Mouse (Mus musculus) urinary bladder, postnatal 14 days (tissue): ENCODE data around the gene Khk.

Experiments used
- DNase-seq: peaks from one replicate; pipeline ENCODE4 v3.0.0; 2021; ENCODE audit warnings: low spot score

The Khk gene

DNA sequence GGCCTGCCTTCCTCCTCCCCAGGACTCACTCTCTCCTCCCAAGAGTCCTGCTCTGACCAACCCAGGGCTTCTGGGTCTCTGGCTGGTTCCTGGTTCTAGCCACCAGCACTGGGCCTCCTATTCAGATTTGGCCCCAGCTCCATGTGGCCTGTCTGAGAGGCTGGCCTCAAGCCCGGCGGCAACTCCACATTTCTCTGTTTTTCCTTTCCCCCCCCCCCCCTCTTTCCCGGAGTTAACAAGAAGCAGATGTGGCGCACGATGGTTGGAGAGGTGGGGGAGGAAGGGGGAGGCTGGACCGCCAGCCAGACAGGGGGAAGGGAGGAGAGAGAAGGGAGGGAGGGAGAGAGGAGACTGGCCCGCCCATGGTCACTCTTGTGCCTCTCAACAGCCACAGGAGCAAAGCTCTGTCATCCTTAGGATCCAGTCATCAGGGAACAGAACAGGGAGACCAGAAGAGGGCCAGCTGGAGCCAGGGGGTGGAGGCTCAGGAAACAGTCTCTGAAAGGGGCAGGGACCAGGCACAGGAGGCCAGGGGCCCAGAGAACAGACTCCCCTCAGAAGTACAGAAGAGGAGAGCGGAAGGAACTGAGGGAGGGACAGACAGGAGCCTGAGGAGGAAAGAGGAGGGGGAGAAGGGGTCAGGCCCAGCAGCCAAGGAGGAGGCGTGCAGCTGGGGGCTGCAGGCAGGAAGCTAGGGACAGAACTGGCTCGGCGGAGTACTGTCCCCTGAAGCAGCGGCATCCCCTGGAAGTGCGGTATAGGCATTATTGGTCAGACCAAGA, 8.0 kb upstream of the Khk start, which contains the start of gene Emilin1:
Gene Emilin1, plus strand, starts transcription at position 343 of the 782 bp plus-strand sequence.
- peak; percentile 64 for DNase-seq

DNA sequence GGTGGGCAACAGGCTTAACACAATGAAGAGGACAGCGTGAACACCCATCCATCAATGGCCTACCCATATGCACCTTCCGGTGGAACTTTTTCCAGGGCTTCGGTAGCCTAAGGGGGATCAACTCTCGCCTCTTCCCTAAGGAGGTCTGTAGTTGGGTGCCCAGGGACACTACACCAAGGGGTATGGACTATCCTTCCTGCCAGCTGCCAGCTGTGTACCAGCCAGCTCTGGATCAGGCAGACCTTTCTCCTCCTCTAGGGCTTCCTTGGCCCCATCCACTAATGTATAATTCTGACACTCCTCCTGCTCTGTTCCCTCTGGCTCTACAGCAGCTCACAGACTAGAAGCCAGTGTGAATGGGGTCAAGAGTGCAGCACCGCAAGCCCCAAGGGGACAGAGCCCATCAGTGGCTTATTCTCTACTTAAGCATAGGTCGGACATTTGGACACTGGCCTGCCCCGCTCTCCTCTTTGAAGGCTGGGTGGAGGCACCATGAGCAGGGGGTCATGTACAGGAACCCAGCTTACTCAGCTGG, 7.1 kb upstream of the Khk start:
- DNase-seq, result no peak

DNA sequence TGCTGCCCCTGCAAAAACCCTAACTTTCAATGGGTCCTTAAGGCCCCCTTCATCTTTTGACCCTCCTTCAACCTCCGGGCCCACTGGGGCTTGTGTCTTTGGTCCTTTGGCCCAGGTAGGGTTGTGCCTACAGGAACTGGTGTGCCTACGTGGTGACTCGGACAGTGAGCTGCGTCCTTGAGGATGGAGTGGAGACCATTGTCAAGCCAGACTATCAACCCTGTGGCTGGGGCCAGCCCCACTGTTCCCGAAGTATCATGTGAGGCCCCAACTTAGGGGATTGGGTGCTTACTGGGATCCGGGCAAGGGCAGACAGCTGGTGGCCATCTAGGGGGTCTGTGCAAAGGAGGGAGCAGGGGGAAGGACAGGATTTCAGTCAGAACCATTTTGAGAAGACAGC, 6.4 kb upstream of the Khk start:
- DNase-seq, result no peak

DNA sequence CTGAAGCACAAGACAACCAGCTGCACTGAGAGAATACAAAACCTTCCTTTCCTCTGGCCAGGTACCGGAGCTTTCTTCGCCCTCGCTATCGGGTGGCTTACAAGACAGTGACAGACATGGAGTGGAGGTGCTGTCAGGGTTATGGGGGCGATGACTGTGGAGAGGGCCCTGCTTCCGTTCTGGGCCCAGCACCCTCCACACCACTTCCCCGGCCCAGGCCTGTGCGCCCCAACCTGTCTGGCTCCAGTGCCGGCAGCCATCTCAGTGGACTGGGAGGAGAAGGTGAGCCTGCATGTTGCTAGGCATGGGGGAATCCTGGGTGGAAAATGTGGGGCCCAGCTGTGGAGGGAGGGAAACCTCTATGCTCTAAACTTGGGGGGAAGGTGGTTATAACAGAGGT, 5.8 kb upstream of the Khk start:
- DNase-seq, result no peak

DNA sequence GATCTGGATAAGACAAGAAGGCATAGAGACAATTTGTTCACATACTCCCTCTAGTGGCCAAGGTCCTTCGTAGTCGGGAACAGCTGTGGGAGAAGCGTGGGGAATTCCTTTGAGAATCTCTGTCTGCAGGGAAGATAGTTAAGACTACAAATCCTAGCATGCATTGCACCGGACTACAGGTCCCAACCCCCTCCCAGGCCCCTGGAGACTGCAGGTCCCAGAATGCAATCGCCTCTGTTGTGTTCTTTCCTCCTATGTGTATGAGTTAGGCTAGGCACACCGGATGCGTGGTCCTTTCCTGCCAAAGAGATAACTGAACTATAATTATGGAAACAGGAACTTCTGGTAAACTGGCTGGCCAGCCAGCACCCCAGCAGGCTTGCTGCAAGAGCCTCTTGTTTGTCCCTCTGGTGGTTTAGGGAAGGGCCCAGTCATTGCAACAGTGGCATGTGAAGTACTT, 5.2 kb upstream of the Khk start:
- DNase-seq, result peak; percentile 86

DNA sequence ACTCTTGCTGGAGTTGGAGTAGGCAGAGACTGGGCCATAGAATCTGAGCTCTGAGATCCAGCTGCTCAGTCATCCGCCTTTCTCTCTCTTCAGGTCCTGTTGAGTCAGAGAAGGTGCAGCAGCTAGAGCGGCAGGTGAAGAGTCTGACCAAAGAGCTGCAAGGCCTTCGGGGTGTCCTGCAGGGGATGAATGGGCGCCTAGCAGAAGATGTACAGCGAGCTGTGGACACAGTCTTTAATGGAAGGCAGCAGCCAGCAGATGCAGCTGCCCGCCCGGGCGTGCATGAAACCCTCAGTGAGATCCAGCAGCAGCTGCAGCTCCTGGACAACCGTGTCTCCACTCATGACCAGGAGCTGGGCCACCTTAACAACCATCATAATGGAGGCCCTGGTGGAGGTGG, 4.4 kb upstream of the Khk start:
- DNase-seq, result no peak

DNA sequence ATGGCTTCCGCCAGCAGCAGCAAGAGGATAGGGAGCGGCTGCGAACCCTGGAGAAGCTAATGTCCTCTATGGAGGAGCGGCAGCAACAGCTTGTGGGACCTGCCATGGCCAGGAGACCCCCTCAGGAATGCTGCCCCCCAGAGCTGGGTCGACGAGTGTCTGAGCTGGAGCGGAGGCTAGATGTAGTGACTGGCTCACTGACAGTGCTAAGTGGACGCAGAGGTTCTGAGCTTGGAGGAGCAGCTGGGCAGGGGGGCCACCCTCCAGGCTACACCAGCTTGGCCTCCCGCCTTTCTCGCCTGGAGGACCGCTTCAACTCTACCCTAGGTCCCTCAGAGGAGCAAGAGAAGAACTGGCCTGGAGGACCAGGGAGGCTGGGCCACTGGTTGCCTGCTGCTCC, 3.9 kb upstream of the Khk start:
- no peak for DNase-seq

DNA sequence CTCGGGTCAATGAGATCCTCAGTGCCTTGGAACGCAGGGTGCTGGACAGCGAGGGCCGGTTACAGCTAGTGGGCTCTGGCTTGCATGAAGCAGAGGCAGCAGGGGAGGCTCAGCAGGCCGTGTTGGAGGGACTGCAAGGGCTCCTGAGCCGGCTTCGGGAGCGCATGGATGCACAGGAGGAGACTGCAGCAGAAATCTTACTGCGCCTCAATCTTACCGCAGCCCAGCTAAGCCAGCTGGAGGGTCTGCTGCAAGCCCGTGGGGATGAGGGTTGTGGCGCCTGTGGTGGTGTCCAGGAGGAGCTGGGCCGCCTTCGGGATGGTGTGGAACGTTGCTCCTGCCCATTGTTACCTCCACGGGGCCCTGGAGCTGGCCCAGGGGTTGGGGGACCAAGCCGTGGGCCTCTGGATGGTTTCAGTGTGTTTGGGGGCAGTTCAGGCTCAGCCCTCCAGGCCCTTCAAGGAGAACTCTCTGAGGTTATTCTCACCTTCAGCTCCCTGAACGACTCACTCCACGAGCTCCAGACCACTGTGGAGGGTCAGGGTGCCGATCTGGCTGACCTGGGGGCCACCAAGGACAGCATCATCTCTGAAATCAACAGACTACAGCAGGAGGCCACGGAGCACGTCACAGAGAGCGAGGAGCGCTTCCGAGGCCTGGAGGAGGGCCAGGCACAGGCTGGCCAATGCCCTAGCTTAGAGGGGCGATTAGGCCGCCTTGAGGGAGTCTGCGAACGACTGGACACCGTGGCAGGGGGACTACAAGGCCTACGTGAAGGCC, 3.1 kb upstream of the Khk start:
- no peak for DNase-seq

DNA sequence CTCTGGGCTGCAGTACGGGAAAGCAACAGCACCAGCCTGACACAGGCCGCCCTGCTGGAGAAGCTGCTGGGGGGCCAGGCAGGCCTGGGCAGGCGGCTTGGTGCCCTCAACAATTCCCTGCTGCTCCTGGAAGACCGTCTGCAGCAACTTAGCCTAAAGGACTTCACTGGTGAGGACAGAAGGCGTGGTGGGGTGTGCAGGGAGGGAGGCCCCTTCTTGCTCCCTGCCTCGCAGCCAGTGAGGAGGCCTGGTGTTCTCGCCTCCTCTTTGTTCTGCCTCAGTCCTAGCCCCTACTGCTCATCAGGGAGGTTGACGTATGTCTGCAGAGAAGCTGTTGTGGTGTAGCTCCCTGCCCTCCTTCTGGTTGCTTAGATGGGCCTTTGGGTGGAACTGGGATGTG, 2.5 kb upstream of the Khk start:
- DNase-seq, result no peak

DNA sequence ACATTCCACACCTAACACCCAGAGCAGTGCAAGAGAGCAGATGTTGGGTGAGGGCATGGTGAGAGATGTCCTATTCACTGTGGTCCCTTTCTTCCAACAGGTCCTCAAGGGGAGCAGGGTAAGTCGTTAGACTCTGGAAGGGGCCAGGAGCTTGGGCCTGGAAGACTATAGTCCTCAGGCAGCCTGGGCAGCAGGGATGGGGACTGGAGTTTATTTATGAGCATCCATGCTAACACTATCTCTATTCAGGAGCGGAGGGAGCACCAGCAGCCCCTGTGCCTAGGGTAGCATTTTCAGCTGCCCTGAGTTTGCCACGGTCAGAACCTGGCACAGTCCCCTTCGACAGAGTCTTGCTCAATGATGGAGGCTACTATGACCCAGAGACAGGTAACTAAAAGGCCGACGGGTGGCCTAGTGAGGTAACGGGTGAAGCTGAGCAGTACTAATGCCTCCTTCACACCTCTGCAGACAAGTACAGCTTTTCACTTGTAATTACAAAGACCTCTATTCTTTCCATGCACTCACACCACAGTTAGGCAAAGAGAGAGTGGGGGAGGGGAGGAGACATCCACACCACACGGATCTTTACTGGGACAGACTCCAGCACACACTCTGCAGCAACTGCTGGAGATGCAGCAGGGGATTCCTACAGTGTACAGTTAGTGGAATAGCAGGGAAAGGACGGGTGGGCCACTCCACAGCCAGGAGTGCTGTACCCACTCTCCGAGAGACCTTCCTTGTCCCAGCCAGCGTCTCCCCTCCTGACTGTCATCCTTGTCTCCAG, 1.2 kb upstream of the Khk start:
- DNase-seq, result no peak

DNA sequence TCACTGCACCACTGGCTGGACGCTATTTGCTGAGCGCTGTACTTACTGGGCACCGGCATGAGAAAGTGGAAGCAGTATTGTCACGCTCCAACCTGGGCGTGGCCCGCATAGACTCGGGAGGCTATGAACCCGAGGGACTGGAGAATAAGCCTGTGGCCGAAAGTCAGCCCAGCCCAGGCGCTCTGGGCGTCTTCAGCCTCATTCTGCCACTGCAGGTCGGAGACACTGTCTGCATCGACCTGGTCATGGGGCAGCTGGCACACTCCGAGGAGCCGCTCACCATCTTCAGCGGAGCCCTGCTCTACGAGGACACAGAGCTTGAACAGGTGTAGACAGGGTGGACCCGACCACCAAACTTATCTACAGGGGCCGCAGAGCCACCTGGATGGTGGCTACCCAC, 610 bp upstream of the Khk start:
- DNase-seq, result peak; percentile 27

DNA sequence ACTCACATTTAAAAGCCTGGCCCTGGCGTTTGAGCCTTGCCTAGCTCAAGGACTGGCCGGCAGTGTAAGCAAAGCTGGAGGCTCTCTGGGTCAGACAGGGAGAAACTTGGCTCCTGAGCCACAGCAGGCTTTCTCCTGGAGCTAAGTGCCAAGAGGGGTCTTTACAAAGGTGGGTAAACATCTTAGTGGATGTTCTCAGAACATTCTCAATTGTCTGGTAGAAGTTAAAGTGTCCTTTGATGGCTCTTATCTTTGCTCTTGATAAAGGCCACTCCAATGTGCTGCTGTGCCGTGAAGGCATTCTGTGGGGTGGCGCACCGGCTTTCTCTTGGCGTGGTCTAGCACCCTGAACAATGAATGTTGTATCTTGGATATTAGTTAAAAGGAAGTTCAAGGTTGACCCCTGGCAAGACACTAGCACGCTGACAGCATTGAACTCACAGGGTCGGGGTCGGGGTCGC, 1.4 kb downstream of the Khk start:
- no peak for DNase-seq

DNA sequence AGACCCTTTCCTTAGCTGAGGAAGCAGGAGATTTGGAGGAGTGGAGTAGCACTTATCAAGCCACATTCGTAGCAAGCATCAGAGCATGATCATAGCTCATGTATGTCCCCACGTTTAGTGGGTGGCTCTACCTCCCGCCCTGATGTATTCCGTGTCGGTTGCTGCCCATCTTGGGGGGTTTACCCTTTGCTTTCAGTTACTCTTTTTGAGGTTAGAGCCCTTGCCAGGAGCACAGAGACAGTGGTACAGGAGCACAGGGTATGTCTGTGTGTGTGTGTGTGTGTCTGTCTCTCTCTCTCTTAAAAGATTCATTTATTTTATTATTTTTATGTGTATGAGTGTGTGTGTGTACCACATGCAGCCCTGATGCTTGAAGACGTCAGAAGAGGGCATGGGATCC, 1.9 kb downstream of the Khk start:
- DNase-seq, result no peak

DNA sequence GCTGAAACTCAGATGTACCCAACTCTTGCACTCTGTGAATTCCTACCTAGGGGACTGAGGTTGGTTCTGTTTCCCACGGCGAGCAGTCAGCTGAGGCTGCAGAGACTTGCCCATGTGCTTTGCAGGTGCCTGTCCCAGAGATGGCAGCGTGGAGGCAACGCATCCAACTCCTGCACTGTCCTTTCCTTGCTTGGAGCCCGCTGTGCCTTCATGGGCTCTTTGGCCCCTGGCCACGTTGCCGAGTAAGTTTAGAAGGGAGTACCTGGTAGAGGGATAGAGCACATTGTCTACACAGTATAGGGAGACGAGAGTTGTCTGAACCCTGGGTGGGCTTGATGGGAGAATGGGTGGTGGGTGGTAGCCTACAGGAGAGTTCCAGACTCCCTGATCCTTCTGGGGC, 3.4 kb downstream of the Khk start:
- no peak for DNase-seq

DNA sequence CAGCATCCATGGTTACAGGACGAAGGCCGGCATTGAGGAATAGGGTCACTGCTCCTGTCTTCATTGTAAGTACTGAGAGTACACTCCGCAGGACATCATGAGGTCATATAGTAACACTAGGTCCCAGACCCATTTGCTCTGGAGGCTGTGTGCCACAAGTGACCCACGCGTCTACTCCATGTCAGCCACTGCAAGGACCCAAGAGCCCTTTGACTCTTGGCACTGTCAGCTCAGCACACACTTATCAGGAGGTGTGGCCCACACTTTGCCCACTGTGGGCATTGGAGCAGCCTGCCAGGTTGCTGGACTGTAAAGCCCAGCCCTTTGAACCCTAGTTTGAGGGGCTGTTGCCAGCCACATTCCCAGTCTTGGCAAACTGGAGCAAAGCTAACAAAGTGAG, 4.0 kb downstream of the Khk start:
- no peak for DNase-seq

DNA sequence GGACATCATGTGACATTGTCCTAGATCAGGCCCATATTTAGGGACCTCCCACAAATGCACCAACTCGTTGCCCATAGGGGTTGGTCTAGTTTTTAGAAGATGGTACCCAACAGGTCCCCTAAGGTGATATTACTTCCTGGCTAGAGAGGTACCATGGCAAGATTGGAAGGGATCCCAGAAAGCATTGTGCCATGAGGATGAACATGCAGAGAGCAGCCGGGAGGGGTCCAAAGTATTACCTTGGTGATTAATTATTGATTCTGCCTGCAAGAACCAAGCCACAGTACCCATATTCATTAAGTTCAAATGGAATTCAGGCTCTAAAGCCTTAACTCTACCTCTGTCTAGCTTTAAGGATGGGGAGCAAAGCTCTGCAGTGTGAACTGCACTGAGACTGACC, 4.8 kb downstream of the Khk start:
- DNase-seq, result no peak

DNA sequence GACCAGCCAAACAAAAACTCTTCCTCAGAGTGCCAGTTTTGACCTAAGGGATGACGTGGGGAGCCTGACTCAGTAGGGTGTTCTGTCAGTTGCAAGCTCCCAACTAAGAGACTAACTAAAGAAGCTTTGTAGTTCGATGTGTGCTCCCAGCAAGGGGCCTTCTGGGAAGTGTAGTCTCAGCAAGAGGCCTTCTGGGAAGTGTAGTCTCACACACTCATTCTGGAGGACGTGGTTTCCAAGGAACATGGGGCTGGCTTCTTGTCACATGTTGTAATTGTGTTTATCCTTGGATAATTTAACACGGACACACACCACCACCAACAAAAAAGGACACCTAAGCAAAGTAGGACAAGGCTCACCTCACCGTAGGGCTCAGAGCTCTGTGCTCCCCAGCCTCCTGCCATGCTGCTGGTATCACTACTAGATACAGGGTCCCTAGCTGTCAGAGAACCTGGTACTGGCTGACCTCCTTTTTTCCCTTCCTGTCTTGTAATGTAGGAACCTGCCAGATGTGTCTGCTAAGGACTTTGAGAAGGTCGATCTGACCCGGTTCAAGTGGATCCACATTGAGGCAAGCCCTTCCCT, 6.8 kb downstream of the Khk start:
- no peak for DNase-seq

DNA sequence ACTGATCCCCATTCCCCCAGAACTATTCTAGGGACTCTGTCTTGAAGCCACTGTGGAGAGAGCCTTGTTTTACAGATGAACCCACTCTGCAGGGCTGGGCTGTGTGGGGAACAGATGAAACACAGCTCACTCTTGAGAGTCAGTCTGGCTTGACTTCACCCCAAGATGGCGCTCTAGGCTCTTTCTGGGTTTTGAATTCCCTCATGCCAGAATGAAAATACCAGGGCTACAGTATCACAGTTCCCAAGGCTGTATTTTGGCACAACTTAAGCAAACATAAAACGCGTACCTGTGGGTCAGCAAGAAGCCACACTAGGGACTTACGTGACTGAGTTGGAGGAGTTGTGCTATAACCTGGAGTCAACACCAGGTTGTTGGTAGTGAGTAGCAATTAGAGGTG, 8.9 kb downstream of the Khk start:
- peak; percentile 80 for DNase-seq

DNA sequence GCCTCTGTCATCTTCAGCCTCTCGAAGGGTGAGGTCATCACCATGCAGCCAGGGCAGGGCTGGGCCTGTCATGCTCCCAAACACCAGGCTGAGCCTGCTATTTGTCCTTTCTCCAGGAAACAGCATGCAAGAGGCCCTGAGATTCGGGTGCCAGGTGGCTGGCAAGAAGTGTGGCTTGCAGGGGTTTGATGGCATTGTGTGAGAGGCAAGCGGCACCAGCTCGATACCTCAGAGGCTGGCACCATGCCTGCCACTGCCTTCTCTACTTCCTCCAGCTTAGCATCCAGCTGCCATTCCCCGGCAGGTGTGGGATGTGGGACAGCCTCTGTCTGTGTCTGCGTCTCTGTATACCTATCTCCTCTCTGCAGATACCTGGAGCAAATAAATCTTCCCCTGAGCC, 9.6 kb downstream of the Khk start:
- DNase-seq, result no peak

DNA sequence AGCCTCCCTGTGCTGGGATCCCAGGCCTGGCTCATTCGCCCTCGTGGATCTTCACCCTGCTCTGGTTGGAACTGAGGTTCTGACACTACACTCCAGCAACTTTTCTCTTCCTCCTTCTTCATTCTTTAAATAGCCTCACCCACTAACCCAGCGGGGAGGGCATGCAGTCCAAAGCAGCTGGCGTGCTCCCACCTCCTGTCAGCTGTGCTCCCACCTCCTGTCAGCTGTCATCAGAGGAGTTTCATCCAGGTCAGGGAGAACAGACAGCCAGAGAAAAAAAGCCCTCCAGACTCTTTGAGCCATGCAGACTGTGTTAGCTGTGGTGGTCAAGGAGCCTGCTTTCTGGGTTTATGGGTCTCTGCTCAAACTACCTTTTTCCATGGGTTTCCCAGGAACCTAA, 10.1 kb downstream of the Khk start:
- no peak for DNase-seq

DNA sequence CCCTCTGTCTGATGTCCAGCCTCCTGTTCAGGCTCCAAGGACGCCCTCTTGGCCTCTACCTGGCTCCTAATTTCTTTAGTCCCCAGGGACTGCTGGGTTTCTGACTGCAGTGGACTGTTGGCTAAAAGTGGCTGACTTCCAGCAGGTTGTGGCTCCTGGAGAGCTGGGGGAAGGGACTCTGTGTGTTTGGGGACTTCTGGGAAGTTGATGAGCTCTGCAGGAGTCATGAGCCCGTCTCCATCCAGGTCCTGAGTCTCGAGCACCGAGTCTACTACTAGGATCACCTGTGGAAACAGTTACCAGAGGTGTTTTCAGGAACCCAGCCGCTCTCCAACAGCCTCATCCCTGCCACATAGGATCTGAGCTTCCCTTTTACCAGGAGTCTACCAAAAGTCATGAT, 12.5 kb downstream of the Khk start:
- DNase-seq, result no peak
